Mouse (Mus musculus) thymus, adult 2 months (tissue): ENCODE results near the gene Art1. TPM values are rescaled to one million over a fixed set of nuclear protein-coding genes. Genes with fewer than 3 reads are reported as not detected.

Experiments used
- DNase-seq: peaks from one replicate; pipeline ENCODE4 v3.0.0; 2021
- H3K27ac ChIP-seq: fragments of 200-500 bp; 2 replicates; pipeline ENCODE4 v1.5.1; 2012; ENCODE audit warnings: low read length, control low read depth; ENCODE audit not compliant: control insufficient read depth, insufficient read depth
- H3K27me3 ChIP-seq: fragments of 200-500 bp; 2 replicates; pipeline ENCODE4 v1.6.1; 2012; ENCODE audit warnings: mild to moderate bottlenecking, low read length, moderate library complexity, mixed read lengths; ENCODE audit not compliant: control insufficient read depth, insufficient read depth
- H3K36me3 ChIP-seq: fragments of 200-500 bp; 2 replicates; pipeline ENCODE4 v1.6.1; 2012; ENCODE audit warnings: mild to moderate bottlenecking, low read length, moderate library complexity; ENCODE audit not compliant: control insufficient read depth, insufficient read depth
- H3K4me1 ChIP-seq: fragments of 200-500 bp; replicated peaks from 2 replicates; pipeline ENCODE4 v1.6.1; 2012; ENCODE audit warnings: low read length; ENCODE audit not compliant: control insufficient read depth, insufficient read depth
- H3K4me3 ChIP-seq: fragments of 200-500 bp; 2 replicates; pipeline ENCODE4 v1.5.1; 2012; ENCODE audit warnings: mild to moderate bottlenecking, low read length, control low read depth, moderate library complexity; ENCODE audit not compliant: control insufficient read depth, insufficient read depth
- CTCF ChIP-seq: fragments of 200-500 bp; IDR thresholded peaks from 2 replicates; pipeline ENCODE4 v1.5.1; 2012; ENCODE audit warnings: mild to moderate bottlenecking, control low read depth, low read length, moderate library complexity, borderline replicate concordance; ENCODE audit not compliant: control insufficient read depth, poor library complexity, insufficient read depth; ENCODE audit errors: extremely low read depth
- POLR2A ChIP-seq: fragments of 200-500 bp; IDR thresholded peaks from 2 replicates; pipeline ENCODE4 v1.6.1; 2012; ENCODE audit warnings: mild to moderate bottlenecking, low read length, control low read depth, moderate library complexity; ENCODE audit not compliant: control insufficient read depth, poor library complexity, insufficient read depth; ENCODE audit errors: extremely low read depth
- WGBS: fragments of 180-500 bp; shearing (Covaris S2); methylation state at CpG from one replicate; pipeline ENCODE4 v1.1.7; 2018; 5-methylcytosine and 5-hydroxymethylcytosine counted together
- polyA plus RNA-seq: library from polyadenylated mRNA; depleted of rRNA; stranded (reverse); fragments of >200 nt; gene quantifications from 2 replicates; pipeline ENCODE4 v1.2.3, GENCODE M21; 2012

Gene Art1
- polyA plus RNA-seq, 1 experiment: 23.7 TPM

GRCm38 (mm10) chr7:102108206-102108605 lies 6.7 kb downstream of the Art1 start:
- Histone ChIP-seq H3K27me3 (no peaks in the 10 kb centered on the region), H3K4me1 (peaks cover 46% of the 10 kb centered on the region), H3K27ac (peak overlapping the region; percentile 70), H3K36me3 (no peaks in the 10 kb centered on the region), H3K4me3 (peak overlapping the region; percentile 16; the same call in 1 of the 2 replicates)
- DNase-seq: no peak
- 95% methylated on average over 1 of the region's 1 CpGs for WGBS
- TF ChIP-seq CTCF (no peak), POLR2A (no peak)

DNA sequence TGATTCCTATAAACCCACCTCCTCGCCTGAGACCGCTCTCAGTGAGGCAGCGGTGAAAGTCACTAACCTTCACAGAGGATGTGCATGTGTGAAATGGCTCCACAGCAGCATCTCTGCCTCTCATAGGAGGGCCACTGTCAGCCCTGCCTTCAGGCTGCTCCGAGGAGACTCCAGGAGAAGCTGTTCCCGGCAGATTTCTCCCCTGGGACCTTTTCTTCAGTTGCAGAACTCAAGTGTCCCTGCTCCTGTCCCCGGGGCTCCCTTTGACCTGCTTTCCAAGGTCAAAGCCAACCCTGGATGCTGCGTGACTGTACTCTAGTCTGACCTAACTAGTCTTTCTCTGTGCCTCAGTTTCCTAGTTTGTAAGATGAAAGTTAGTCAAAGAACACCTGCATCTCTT lies 7.6 kb downstream of the Art1 start, which contains the start of gene Art5:
Gene Art5, minus strand, starts transcription at position 319 of the 400 bp plus-strand sequence.
- peak within 1 kb of the TSS; percentile 16; the same call in 1 of the 2 replicates for H3K4me3 ChIP-seq
- no peak for DNase-seq
- peaks cover 46% of the 10 kb centered on the region for H3K4me1 ChIP-seq
- TF ChIP-seq CTCF (no peak), POLR2A (no peak)
- H3K36me3 ChIP-seq: no peaks in the 10 kb centered on the region
- H3K27ac ChIP-seq: peak within 1 kb of the TSS; percentile 83
- H3K27me3 ChIP-seq: no peaks in the 10 kb centered on the region
- 67% methylated on average over 7 of the region's 7 CpGs for WGBS

DNA sequence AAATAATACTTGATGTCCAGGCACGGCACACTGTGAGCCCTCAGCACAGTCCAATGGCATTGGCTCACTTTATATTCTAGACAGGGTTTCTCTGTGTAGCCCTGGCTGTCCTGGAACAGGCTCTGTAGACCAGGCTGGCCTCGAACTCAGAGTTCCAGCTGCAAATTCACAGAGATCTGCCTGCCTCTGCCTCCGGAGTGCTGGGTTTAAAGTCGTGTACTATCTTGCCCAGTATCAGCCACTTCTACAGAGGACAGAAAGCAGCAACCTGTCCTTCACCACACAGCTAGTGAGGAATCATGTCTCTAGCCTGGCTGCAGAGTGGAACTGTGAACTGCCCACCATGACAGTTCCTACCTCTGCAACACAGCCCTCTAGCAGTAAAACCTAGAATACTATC lies 8.2 kb downstream of the Art1 start:
- Histone ChIP-seq H3K27me3 (no peaks in the 10 kb centered on the region), H3K36me3 (no peaks in the 10 kb centered on the region), H3K4me3 (no peak overlapping the region), H3K4me1 (peaks cover 46% of the 10 kb centered on the region), H3K27ac (peak overlapping the region; percentile 12; the same call in 1 of the 2 replicates)
- TF ChIP-seq POLR2A: no peak
- TF ChIP-seq CTCF: no peak
- no peak for DNase-seq
- WGBS: 81% methylated on average over 4 of the region's 4 CpGs

DNA sequence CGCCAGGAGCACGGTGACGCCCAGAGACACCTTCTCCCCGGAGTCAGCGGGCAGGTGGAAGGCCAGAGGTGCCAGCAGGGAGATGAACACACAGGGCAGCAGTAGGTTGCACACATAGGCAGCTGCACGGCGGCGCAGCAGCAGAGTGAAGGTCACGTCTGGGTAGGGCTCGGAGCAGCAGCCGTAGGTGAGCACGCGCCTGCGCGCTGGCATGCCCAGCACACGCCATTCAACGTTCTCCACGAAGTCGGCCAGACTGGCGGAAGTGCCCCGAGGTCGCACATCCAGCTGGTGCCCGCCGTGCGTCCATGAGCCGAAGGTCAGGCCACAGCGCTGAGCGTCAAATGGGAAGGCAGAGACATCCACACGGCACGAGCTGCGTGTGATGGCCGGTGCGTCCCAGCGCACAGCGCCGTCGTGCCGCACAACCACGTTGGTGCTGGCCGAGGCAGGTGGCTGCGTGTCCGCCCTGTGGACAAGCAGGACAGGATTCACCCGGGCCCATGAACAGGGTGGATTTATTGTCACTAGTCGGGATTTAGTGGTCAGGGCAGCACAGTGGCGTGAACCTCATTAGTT lies 11.7 kb downstream of the Art1 start:
- H3K27ac ChIP-seq: no peak overlapping the region

GRCm38 (mm10) chr7:102116579-102117331 lies 15.2 kb downstream of the Art1 start, which contains the start of gene Chrna10:
TSS of gene Chrna10 (minus strand) at chr7:102116828.
- WGBS: 79% methylated on average over 7 of the region's 7 CpGs
- no peak for DNase-seq

More for the DNA sequence above, 11.7 kb downstream of the Art1 start:
- DNase-seq: no peak
- Histone ChIP-seq H3K4me3 (no peak overlapping the region), H3K36me3 (no peaks in the 10 kb centered on the region), H3K4me1 (peaks cover 28% of the 10 kb centered on the region), H3K27me3 (no peaks in the 10 kb centered on the region)
- WGBS: 94% methylated on average over 45 of the region's 45 CpGs
- no peak for TF ChIP-seq CTCF
- TF ChIP-seq POLR2A: no peak

DNA sequence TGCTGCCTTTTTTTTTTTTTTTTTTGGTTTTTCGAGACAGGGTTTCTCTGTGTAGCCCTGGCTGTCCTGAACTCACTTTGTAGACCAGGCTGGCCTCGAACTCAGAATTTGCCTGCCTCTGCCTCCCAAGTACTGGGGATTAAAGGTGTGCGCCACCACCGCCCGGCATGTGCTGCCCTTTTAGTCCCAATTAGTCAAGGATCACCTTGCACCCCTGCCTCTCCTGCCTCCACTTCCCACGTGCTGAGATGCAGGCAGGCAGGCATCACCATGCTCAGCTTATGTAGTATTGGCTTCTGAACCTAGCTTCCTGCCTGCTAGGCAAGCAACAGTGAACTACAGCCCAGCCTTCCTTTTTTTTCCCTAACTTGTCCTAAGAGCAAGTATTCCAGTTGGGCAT lies 15.8 kb downstream of the Art1 start:
- 82% methylated on average over 6 of the region's 6 CpGs for WGBS
- H3K36me3 ChIP-seq: peaks cover 33% of the 10 kb centered on the region
- no peak for DNase-seq
- no peak for TF ChIP-seq CTCF
- no peak for TF ChIP-seq POLR2A
- no peak overlapping the region for H3K4me3 ChIP-seq
- no peak overlapping the region for H3K27ac ChIP-seq
- H3K27me3 ChIP-seq: no peaks in the 10 kb centered on the region
- no peaks in the 10 kb centered on the region for H3K4me1 ChIP-seq

More at GRCm38 (mm10) chr7:102116579-102117331, 15.2 kb downstream of the Art1 start, which contains the start of gene Chrna10:
- Histone ChIP-seq H3K4me3 (no peak within 1 kb of the TSS), H3K27me3 (no peaks in the 10 kb centered on the region), H3K36me3 (peaks cover 27% of the 10 kb centered on the region), H3K27ac (no peak within 1 kb of the TSS), H3K4me1 (no peaks in the 10 kb centered on the region)
- TF ChIP-seq POLR2A (no peak), CTCF (no peak)
